Mouse (Mus musculus): Measurements from ENCODE around the gene Bcl11a.
"Not testable (repeated sequence)": the region's sequence is repeated elsewhere in the genome, so short reads cannot be mapped to it uniquely, and the experiment has no call there.

Gene Bcl11a

DNA sequence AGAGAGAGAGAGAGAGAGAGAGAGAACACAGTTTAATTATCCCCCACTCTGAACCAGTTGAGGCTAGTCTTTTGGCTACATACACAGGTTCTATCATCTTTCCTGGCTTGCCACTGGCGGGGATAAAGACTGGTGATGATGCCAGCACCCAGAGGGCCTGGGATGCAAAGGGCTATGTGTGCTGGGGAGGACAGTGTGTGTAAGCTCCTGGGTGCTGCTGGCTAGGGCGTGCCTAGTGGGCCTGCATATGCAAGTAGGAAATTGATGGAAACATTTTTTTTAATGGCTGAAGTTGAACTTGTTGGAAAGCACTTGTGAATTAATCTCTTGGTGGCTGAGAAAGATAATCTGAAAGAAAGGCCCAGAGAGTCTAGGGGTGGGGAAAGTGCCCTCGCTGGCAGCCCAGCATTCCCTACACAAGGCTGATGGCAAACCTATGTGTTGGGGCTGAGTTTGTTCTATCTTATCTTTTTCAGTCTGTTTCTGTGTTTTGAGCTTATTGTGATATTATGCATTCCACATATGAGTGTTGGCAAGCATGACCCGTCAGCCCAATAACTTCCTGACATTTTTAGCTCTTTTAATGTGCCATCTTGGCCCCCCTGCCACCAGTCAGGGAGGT lies 22.7 kb downstream of the Bcl11a start:
- DNase-seq (ENCODE audit: low spot score), result peak; percentile 33

DNA sequence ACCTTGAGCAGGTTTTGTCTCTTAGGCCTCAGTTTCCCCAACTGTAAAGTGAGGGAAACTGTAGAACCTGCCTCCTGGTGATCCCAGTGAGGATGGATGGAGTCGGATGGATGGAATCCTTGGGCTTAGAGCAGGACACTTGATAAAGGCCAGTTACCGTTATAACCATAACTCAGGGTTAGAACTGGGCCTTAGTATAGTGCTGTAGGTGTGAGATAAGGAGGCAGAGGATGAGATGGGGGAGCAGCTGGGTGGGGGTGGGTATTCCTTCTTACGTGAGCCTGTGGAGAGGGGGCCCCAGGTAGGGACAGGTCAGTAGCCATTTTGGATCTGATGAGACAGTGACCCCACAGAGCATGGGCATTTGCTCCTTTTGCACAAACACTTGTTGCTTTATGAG lies 23.8 kb downstream of the Bcl11a start:
- no peak for DNase-seq (ENCODE audit: low spot score)

DNA sequence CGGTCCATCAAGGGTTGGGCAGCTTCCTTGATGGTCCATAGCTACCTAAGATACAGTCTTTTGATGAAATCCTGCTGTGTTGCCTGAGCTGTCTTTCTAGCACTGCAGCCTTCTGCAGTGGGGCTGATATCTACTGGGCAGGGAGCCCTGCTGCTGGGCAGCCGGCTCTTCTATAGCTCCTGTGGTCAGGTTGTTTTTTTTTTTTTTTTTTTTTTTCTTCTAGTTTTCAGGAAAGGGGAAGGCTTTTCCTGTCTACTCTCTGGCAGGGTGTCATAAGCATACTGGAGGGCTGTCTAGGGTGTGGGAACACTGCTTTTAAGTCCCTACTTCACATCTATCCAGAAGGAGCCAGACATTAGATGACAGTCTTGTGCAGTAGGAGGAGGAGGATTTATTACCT lies 24.5 kb downstream of the Bcl11a start:
- no peak for DNase-seq (ENCODE audit: low spot score)

DNA sequence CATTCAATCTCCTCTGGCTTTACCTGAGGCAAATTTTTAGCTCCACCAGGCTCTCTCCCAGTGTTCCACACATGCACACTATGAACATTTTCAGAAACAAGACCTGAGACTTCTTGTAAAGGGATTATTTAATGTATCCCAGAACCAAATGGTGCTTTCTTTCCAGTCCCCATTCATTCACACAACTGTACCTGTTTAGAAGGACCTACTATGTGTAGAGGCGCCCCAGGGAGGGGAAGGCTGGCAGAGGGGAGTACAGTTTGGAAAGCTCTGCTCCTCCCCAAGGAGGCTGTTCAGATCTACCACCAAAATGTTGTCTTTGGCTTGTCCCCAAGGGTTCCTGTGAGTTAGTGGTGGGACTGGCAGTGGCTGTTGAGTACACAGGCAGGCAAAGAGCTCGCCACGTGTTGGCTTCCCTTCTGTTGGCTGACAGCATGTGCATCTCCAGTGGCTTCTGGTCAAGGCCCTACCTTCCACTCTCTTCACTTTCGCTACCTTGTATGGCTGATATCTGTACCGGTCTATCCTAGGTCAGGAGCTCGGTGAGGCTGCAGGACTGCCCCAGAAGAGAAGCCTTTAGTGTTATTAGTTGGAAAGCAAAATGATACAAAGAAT lies 25.4 kb downstream of the Bcl11a start:
- DNase-seq (ENCODE audit: low spot score), result no peak

DNA sequence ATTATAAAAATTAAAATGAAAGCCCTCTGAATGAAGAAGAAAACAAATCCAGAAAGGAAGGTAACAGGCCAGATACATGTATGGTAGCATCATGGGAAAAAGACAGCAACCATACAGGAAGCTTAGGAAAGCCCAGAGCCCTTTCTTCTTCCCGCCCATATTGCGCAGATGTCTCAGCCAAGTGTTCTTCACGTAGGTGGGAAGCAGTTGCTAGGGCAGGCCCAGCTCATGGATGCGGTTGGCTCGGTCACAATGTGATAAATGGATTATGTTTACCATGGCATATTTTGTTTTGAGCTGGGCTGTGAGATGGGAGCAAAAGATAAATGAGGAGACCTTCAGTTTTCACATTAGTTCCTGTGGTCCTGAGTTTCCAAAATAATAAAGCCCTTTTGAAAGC lies 29.6 kb downstream of the Bcl11a start:
- no peak for DNase-seq (ENCODE audit: low spot score)

DNA sequence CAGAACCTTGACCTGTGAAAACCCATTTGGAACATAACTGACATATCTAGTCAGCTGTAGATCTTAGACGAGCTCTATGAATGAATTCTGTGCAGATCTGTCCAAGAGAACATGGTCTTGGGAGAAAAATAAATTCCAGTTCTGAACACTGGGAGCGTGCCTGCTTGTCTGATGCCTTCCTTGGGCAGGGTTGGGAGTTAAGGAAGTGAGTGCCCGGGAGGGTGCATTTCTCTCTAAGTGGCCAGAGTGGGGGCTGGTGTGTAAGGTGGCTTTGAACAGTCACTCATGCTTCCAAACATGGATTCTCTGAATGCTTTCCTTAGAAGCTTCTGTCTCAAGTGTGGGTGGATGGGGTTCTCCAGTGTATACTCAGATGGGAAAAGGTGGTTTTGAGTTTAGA lies 31.1 kb downstream of the Bcl11a start:
- DNase-seq (ENCODE audit: low spot score), result no peak

DNA sequence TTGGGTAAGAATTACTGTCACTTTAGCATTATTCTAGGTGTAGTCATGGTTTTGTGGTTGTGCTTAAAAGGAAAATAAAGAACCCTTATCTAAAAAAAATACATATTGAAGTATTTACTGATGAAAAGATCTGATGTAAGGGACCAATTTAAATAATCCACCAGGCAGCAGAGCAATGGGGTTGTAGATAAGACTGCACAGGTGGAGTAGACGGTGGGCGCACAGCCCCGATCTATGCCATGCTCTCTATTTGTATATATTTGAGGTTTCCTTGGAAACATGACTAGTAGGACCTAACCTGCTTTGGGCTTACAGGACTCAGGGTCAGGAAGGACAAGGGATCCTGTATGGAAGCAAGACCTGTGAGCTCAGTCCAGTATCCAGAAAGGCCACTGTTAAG lies 31.5 kb downstream of the Bcl11a start:
- no peak for DNase-seq (ENCODE audit: low spot score)

DNA sequence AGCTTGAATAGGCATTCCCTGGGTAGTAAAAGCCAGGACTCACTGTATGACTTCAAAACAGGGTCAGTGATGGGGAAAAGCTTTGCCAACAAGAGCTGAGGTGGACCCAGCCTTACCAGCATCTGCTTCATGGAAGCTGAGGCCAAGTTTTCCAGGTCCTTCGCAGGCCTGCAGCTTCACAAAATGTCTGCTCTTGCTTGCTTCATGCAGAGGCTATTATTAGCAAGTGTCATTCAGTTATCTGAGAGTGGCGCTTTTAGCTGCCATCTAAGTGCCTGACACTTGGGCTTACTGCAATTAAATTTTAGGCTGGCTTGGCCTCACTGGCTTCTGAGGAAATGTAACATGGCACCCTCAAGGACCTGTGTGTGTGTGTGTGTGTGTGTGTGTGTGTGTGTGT lies 32.3 kb downstream of the Bcl11a start:
- no peak for DNase-seq (ENCODE audit: low spot score)

DNA sequence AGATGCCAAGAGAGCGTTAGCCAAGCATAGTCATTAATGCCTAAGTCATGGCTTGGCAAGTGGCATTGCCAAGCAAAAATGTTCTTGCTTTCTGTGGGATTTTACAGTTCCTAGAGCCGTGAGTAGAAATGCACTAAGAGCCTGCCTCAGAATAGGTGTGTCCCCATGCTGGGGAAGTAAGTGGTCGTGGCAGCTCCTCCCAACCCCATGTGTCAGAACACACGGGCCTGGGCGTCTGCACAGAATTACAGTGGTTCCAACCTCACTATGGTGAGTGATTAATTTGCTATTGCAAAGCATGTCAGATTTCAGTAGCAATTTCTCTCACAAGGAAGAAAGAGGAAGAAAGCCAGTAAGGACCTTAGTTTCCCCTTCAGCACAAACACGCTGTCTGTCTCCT lies 33.9 kb downstream of the Bcl11a start:
- DNase-seq (ENCODE audit: low spot score), result no peak

DNA sequence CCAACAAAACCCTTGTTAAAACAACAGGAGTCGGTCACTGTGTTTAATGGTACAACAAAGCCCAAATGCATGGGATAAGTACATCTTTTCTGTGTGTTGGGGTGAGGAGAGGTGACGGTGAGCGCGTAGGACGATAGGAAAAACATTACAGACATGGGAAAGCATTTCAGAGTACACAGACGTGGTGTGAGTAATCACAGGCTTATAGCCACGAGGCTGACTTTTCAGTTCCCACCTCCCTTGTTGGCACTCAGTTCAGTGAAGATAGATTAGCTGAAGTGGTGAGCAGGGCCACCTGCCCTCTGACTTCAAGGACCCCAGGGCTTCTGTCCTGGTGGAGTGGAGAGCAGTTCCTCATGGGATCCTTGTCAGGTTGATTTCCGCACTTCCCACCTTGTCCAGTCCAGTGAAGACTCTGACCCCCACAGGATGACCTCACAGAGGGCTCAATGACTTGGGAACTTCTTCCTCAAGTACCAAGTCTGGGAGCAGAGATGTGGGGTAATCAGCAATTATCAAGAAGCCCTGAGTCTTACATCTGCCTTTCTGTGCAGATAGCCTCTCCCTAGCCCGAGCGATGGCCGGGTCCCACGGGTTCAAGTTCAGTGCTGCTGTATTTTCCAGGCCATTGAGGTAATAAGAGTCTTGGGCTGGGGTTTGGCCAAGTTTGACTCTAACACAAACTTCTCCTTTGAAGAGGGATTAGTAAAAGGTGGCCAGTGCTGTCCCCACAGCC lies 37.3 kb downstream of the Bcl11a start:
- no peak for DNase-seq (ENCODE audit: low spot score)

DNA sequence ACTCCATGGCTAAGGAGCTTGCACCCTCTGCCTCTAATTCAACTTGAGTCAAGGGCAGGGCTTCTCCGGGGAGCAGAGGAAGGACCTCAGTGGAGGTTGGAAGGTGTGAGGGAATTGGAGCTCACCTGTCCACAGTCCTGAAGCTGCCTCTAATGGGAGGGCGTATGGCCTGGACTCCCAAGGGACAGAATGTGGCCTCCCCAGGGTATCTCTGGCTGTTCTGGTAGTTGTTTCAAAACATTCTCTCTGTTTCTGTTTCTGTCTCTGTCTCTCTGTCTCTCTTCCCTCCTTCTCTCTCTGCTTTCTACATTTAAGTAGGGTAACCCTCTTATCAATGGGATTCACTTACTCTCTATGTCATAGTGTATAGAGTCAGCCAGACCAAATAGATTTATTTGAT lies 38.2 kb downstream of the Bcl11a start:
- DNase-seq (ENCODE audit: low spot score), result no peak

DNA sequence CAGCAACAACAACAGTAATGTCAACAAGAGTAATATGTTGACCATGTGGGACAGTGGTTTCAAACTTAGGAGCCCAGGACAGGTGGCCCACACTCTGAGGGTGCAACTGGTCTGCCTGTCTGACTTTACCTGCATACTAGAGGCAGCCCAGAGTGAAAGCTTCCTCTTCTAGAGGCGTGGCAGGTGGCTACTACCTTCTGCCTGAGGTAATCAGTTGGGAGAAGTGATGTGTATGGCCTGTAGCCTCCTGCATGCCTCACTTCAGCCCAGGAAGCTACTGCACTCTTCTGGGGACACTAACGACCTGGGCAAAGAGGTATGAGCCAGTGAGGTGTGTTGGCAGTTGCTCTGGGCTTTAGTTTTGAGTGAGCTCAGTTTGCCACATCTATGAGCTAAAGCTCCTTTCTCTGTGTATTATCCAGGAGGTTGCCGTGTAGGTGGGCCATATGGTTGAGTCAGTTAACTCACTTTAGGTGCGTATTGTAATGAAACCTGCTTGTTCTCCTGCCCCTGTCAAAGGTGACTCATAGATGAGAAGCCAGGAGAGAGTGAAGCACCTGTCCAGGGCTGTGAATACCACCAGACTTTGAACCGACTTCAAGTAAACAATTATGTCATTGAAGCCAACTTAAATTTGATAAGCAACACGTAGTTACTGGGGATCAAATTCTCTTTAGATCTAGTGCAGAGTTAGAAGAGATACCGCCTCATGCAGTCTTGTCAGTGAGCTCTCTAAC lies 38.9 kb downstream of the Bcl11a start:
- DNase-seq (ENCODE audit: low spot score), result no peak

DNA sequence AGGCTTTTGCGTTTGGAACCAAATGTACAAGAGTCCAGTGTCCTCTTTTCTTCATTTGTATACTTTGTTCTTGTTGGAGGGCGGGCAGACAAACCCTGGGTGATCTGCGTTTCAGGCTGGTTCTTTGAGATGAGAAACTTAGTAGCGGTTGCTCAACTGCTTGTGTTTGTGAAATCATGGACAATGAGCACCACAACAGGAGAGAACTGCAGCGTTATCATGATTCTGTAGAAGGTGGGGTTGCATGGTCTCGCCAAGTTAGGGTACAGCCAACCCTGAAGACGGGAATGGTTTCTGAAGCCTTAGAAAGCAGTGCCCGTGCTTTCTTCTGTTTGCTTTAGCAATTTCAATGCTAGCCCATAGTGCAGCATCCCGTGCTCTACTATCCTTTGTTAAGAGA lies 43.3 kb downstream of the Bcl11a start:
- DNase-seq (ENCODE audit: low spot score), result no peak

DNA sequence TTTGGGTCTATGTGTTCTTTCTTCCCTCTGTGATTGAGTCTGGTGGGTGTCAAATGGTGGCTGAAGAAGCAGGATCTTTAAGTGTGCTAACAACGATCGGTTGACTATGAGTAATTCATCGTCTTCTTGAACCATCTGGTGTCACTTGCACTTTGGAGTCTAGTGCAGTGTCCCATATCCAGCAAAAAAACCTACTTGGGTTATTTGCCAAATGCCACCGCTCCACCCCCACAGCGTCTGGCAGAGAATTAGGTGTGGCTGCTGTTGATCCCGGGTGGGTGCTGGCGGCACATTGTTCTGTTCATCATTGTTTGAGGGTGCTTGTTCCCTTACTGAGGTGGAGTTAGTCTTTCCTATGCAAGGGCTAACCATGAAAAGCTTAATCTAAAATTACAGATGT lies 45.0 kb downstream of the Bcl11a start:
- DNase-seq (ENCODE audit: low spot score), result no peak

DNA sequence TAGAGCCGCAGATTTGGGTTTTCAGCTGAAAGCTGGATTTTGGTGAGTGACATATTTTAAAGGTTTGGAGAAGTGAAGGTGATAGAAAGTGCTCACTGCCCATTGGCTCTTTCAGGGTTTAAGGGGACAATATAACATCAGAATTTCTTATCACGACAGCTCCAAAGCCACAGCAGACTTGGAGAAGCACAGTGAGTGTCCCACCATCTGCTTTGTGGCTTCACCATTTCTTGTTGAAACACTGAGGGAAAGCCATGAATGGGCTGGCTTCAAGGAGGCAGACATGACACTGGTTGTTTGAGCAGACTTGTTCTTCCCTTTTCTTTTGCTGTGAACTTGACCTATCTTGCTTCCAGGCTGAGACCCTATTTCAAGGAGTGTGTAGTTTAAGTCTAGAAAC lies 46.1 kb downstream of the Bcl11a start:
- DNase-seq (ENCODE audit: low spot score), result no peak

DNA sequence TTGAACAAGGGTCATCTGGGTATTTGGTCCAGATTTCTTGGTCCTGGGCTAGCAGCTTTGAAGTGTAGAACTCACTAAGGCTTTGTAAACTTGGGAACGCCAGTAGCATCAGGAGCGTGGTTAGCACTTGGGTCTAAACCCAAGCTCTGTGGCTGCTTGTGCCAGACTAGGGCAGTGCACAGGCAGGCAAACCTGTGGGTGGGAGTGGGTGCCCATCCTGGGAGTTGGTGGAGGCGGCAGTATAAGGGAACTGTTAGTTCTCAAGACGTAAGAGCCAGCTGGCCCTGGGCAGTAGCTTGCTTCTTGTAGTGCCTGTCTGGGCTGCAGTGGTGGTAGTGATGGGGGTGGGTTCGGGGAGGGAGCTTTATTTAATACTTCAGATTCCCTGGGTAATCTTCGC lies 47.2 kb downstream of the Bcl11a start:
- no peak for DNase-seq (ENCODE audit: low spot score)

DNA sequence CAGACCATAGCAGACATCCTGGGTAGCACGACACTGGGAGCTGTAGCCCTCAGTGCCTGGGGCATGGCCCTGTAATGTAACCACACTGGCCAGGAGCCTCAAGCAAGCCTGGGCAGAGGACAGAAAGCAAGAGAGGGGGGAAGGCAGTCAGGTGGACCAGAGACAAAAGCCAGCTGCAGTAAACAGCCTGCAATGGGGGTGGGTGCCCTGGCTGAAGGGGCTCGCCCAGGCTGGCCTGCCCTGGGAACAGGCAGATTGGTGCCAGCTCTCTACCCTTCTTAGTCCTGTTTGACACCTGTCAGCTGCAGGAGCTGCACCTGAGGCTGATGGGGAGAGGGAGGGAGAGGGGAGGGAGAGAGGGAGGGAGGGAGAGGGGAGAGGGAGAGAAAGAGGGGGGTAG lies 50.1 kb downstream of the Bcl11a start:
- no peak for DNase-seq (ENCODE audit: low spot score)

DNA sequence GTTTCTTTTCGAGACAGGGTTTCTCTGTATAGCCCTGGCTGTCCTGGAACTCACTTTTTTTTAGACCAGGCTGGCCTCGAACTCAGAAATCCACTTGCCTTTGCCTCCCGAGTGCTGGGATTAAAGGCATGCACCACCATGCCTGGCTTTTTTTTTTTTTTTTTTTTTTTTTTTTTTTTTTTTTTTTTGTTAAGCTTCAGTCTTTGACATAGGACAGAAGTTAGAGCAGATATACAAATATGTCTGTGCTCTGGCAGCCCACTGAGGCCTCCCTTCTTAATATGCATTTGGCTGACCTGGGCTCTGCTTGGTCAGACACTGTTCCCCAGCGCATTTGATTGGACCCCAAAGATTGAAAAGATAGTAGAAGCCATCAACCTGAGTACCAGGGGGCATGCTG lies 51.0 kb downstream of the Bcl11a start:
- not testable (repeated sequence) for DNase-seq (ENCODE audit: low spot score)

DNA sequence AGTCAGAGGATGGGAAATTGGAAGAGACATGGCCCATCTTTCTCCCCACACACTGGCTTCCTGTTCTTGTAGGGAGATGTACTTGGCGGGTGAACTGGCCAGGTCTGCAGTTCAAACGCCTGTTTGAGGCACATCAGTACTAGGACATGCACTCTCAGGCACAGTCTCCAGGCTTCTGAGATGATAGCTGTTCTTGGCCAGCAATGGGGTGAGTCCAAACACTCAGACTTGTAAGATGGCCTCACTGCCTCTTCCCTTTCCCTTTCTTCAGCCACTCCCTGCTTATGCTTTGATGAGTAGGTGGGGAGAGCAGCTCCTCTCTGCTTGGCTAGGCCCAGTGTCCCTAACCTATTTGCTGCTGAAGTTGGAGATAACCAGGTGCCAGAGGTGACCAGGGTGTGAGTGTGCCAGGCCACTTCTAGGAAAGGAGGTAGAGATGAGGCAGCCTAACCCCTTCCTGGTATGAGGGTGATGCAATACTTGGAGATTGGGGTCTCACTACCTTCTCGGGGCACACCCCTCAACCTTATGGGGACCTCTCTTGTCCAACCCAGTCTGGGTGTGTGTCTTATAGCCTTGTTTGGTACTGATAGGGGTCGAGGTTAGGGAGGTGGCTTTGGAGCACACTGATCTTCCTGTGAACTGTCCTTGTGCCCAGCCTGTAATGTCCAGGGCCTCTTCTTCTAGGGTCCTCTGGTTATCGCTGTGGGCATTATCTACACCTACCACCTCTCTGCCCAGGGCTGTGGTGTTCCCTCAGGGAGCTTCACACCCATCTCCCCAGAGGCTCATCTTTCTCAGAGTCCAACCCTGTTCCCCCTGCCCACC lies 51.7 kb downstream of the Bcl11a start:
- no peak for DNase-seq (ENCODE audit: low spot score)

DNA sequence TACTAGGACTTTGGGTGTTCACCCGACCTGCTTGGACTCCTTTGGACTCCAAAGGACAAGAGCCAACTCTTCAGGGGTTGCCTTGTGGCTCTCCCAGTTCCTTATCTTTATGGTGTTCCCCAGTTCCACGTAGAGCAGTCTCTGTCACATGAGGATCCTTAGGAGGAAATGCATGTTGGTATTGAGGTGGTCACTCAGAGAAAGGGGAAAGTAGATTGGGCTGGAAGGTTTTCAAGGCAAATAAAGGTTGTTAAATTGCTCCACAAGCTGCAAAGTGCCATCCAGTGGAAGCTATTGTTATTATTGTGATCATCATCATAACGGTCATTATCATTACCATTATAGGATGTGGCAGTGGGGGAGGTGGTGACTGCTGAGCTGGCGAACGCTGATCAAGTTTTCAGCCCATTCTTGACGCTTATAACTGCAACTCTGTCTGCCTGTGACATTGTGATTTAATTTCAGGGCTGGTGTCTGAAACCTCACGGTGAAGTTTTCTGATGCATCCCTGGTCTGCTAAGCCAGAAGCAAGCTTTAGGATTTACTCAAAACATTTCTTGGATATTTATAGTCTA lies 52.4 kb downstream of the Bcl11a start:
- DNase-seq (ENCODE audit: low spot score), result no peak

DNA sequence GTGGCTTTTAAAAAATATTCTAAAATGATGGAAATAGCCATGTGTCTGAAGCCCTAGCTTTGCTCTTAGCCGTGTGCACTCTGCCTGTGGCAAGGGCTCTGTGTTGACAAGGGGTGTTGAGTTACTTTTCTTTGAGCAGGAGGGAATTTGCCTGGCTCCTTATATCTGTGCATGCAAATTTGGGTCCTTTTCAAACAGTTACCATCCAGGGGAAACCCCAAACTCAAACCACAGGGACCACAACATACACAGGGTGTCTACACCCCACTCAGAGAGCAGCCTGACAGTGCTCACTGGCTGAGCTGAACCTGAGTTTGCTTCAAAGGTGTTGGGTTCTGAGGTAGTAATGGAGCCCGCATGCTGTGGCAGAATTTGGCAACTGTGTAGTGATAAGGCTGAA lies 54.0 kb downstream of the Bcl11a start:
- no peak for DNase-seq (ENCODE audit: low spot score)

DNA sequence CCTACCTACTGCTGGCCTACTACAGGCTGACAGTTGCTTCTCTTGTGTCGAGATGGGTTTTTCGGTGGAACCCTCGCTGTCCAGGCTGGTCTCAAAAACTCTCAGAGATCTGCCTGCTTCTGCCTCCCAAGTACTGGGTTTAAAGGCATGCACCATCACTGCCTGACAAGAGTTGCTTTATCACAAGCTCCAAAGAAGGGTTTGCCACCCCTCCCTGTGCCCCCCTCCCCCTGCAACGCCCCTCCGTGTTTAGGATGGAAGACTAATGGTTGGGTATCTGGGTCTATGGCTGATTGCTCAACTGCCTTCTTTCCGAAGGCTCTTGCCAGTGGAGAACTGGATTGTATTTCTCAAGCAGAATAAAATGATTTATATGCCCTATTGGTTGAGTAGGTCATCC lies 54.5 kb downstream of the Bcl11a start:
- no peak for DNase-seq (ENCODE audit: low spot score)
